Mouse (Mus musculus): ENCODE data around the gene Hspg2.

DNA sequence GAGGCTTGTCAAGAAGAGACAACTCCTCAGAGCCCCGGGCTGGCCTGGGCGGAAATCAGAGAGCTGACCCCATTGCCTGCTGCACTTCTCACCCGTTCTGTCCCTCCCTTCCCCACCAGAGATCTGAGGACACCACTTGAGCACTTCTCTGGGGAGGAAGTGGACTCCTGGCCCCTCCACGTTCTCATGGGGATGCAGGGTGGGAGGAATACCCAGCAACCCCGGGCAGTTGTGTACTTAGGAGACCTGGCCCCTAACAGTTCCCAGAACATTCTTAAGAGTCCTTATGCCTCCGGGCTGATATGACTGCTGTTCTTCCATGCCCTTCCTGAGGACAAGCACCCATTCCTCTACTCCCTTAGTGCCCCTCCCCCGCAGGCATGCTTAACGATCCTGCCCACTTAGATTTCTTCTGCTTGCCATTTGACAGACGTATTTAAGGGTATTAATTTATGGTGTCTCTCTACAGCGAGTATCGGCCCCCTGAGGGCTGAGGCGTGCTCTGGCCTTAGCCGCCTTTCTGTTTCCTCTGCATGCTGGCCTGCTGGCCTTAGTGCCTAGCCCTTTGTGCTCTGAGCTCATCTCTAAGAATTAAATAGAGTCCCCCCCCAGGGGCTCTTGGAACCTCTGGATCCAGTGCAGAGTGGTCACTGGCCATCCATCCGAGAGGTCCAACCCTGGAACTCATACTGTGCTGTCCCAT, 16.8 kb downstream of the Hspg2 start:
- TF ChIP-seq CTCF (IDR thresholded peaks at IDR 0.05; ENCODE audit: control insufficient read depth, insufficient read depth, low read length): no peak
- TF ChIP-seq POLR2A (IDR thresholded peaks at IDR 0.05; ENCODE audit: borderline replicate concordance, control insufficient read depth, low read depth, low read length): no peak
